Mouse (Mus musculus) heart, embryonic 16.5 days (tissue): ENCODE measurements around the gene Acsl5. TPM values are rescaled to one million over a fixed set of nuclear protein-coding genes. Genes with fewer than 3 reads are reported as not detected.
A peak's percentile ranks its signal among the peaks of the same experiment; 100 is the strongest.

Experiments
- ATAC-seq: fragments of 200-750 bp; cut with Nextera tagmentation; replicated peaks from 2 replicates; pipeline ENCODE4 v1.8.0; 2017; ENCODE audit warnings: moderate number of reproducible peaks; ENCODE audit not compliant: insufficient read depth, low FRiP score; ENCODE audit errors: extremely low read depth
- H3K27ac ChIP-seq: fragments of 300-500 bp; sonication (generic); 2 replicates; pipeline ENCODE4 v1.5.1; 2014; ENCODE audit warnings: mild to moderate bottlenecking, low read length, control low read depth, moderate library complexity
- H3K27me3 ChIP-seq: fragments of 300-500 bp; sonication (generic); 2 replicates; pipeline ENCODE4 v1.6.1; 2014; ENCODE audit warnings: low read length, mixed read lengths; ENCODE audit not compliant: control insufficient read depth, insufficient read depth
- H3K36me3 ChIP-seq: fragments of 300-500 bp; sonication (generic); 2 replicates; pipeline ENCODE4 v1.6.1; 2014; ENCODE audit not compliant: control insufficient read depth, insufficient read depth
- H3K4me1 ChIP-seq: fragments of 300-500 bp; sonication (generic); 2 replicates; pipeline ENCODE4 v1.6.1; 2014; ENCODE audit warnings: low read length, mixed read lengths; ENCODE audit not compliant: control insufficient read depth, insufficient read depth
- H3K4me2 ChIP-seq: fragments of 300-500 bp; sonication (generic); 2 replicates; pipeline ENCODE4 v1.6.1; 2014; ENCODE audit warnings: low read depth, mild to moderate bottlenecking, control low read depth, low read length
- H3K4me3 ChIP-seq: fragments of 300-500 bp; sonication (generic); 2 replicates; pipeline ENCODE4 v1.5.1; 2014; ENCODE audit warnings: mild to moderate bottlenecking, control low read depth, low read length
- H3K9ac ChIP-seq: fragments of 300-500 bp; sonication (generic); 2 replicates; pipeline ENCODE4 v1.6.1; 2014; ENCODE audit warnings: low read length, control low read depth
- H3K9me3 ChIP-seq: fragments of 300-500 bp; sonication (generic); replicated peaks from 2 replicates; pipeline ENCODE4 v1.6.1; 2016; ENCODE audit warnings: low read length; ENCODE audit not compliant: control insufficient read depth
- WGBS: fragments of 180-500 bp; shearing (Covaris S2); extraction: QIAGEN DNeasy Blood & Tissue Kit; methylation state at CpG from one replicate; pipeline ENCODE4 v1.1.7; 2014; 5-methylcytosine and 5-hydroxymethylcytosine counted together
- polyA plus RNA-seq: library from polyadenylated mRNA; unstranded; fragments of >200 nt; fragmentation: Nextera tagmentation; extraction: Ambion mirVana; gene quantifications from 2 replicates; pipeline ENCODE4 v1.2.1, GENCODE M21; 2015

The Acsl5 gene
- polyA plus RNA-seq, 1 experiment from 2014 or later, result 37.0 TPM

- ATAC-seq, result no peak
- Histone ChIP-seq H3K27ac (no peak overlapping the region), H3K9me3 (no peaks in the 10 kb centered on the region), H3K36me3 (peaks cover 31% of the 10 kb centered on the region), H3K27me3 (no peaks in the 10 kb centered on the region), H3K4me3 (no peak overlapping the region), H3K4me1 (no peaks in the 10 kb centered on the region), H3K4me2 (no peak overlapping the region), H3K9ac (no peak overlapping the region)
- 75% methylated on average over 5 of the region's 5 CpGs for WGBS
These were observed 46.2 kb downstream of the Acsl5 start for GRCm38 (mm10) chr19:55297961-55298360.

DNA sequence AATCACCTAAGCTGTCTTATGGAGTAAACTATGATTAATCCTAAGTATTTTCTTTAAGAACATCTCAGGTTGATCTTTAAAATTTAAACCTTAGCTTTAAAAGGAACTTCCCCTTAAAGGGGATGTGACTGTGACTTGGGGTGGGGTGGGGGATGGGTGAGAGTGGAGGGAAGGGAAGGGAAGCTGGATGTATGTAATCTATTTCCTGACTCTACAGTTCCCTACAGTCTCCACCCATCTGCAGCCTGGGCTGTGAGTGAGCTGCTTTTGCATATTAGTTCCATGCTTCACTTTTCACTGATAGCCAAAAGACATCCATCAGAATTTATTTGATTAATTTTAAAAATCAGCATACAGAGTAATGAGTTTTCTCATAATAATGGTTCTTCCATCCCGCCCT is 47.6 kb downstream of the Acsl5 start:
- Histone ChIP-seq H3K4me3 (no peak overlapping the region), H3K27ac (no peak overlapping the region), H3K4me2 (no peak overlapping the region), H3K9ac (no peak overlapping the region), H3K27me3 (no peaks in the 10 kb centered on the region), H3K4me1 (no peaks in the 10 kb centered on the region), H3K36me3 (peaks cover 35% of the 10 kb centered on the region), H3K9me3 (no peaks in the 10 kb centered on the region)
- 84% methylated on average over 1 of the region's 1 CpGs for WGBS
- no peak for ATAC-seq

- 75% methylated on average over 3 of the region's 3 CpGs for whole genome bisulfite sequencing
- H3K9ac ChIP-seq, result no peak overlapping the region
- no peak overlapping the region for H3K4me3 ChIP-seq
- no peaks in the 10 kb centered on the region for H3K4me1 ChIP-seq
- no peak for ATAC-seq
- peaks cover 32% of the 10 kb centered on the region for H3K36me3 ChIP-seq
- H3K27me3 ChIP-seq, result no peaks in the 10 kb centered on the region
- H3K4me2 ChIP-seq, result no peak overlapping the region
- no peaks in the 10 kb centered on the region for H3K9me3 ChIP-seq
- no peak overlapping the region for H3K27ac ChIP-seq
These were observed 48.8 kb downstream of the Acsl5 start for GRCm38 (mm10) chr19:55300525-55300924.

GRCm38 (mm10) chr19:55305024-55305423 is 53.3 kb downstream of the Acsl5 start:
- no peaks in the 10 kb centered on the region for H3K9me3 ChIP-seq
- H3K27ac ChIP-seq, result no peak overlapping the region
- H3K9ac ChIP-seq, result no peak overlapping the region
- peaks cover 40% of the 10 kb centered on the region for H3K36me3 ChIP-seq
- H3K4me2 ChIP-seq, result no peak overlapping the region
- H3K27me3 ChIP-seq, result no peaks in the 10 kb centered on the region
- no peak for ATAC-seq
- H3K4me1 ChIP-seq, result no peaks in the 10 kb centered on the region
- H3K4me3 ChIP-seq, result no peak overlapping the region

GRCm38 (mm10) chr19:55311874-55312273 is 60.1 kb downstream of the Acsl5 start:
- 88% methylated on average over 8 of the region's 8 CpGs for WGBS
- Histone ChIP-seq H3K9me3 (no peaks in the 10 kb centered on the region), H3K27ac (no peak overlapping the region), H3K27me3 (no peaks in the 10 kb centered on the region), H3K36me3 (peaks cover 35% of the 10 kb centered on the region), H3K4me2 (no peak overlapping the region), H3K4me1 (peaks cover 20% of the 10 kb centered on the region), H3K4me3 (no peak overlapping the region), H3K9ac (no peak overlapping the region)
- no peak for ATAC-seq

- Histone ChIP-seq H3K9ac (no peak overlapping the region), H3K4me3 (no peak overlapping the region), H3K27ac (no peak overlapping the region), H3K36me3 (peaks cover 26% of the 10 kb centered on the region), H3K4me2 (no peak overlapping the region), H3K9me3 (no peaks in the 10 kb centered on the region), H3K27me3 (no peaks in the 10 kb centered on the region), H3K4me1 (peaks cover 23% of the 10 kb centered on the region)
- no peak for ATAC-seq
- 96% methylated on average over 2 of the region's 2 CpGs for WGBS
These were observed 61.9 kb downstream of the Acsl5 start for GRCm38 (mm10) chr19:55313649-55314048.

- Histone ChIP-seq H3K27ac (peak within 1 kb of the TSS; percentile 88), H3K4me1 (peaks cover 23% of the 10 kb centered on the region), H3K4me2 (peak within 1 kb of the TSS; percentile 97), H3K27me3 (no peaks in the 10 kb centered on the region), H3K9me3 (no peaks in the 10 kb centered on the region), H3K9ac (peak within 1 kb of the TSS; percentile 92), H3K36me3 (peaks cover 11% of the 10 kb centered on the region), H3K4me3 (peak within 1 kb of the TSS; percentile 74)
- WGBS, result under 1% methylated on average over 60 of the region's 60 CpGs
- peak; percentile 61 for ATAC-seq
These were observed 63.8 kb downstream of the Acsl5 start, which contains the start of gene Zdhhc6 for GRCm38 (mm10) chr19:55315452-55316108. TSS of gene Zdhhc6 (minus strand) at chr19:55316032.

DNA sequence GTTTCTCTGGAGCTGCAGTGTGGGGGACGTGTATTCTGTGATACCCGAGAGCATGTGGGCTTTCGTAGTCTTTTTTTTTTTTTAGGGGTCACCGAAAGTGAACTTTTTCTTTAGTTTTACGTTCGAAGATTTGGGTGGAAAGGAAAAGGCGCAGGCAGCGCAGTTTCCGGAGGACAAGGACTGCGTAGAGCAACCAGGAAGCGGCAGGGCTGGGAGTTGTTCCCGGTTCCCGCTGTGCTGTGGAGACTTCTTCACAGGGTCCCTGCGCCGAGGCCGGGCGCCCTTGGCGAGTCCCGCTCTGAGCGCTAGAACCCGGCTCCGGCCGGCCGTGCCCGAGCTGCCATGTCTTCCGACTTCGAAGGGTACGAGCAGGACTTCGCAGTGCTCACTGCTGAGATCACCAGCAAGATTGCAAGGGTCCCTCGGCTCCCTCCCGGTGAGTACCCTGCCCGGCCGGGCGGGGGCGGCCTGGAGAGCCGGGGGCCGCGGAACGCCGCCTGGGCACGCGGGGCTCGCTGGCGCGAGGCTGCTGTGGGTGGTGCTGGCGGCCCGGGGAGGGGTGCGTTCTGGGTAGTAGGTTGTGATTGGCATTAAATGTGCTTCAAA is 64.5 kb downstream of the Acsl5 start, which contains the start of gene Vti1a:
Vti1a (plus strand) TSS at position 187 of the 606 bp plus-strand sequence.
- no peaks in the 10 kb centered on the region for H3K27me3 ChIP-seq
- H3K36me3 ChIP-seq, result peaks cover 7% of the 10 kb centered on the region
- H3K4me1 ChIP-seq, result peaks cover 23% of the 10 kb centered on the region
- H3K4me2 ChIP-seq, result peak within 1 kb of the TSS; percentile 97
- H3K4me3 ChIP-seq, result peak within 1 kb of the TSS; percentile 74
- H3K27ac ChIP-seq, result peak within 1 kb of the TSS; percentile 88
- H3K9ac ChIP-seq, result peak within 1 kb of the TSS; percentile 92
- peak; percentile 89 for ATAC-seq
- WGBS, result under 1% methylated on average over 48 of the region's 48 CpGs
- no peaks in the 10 kb centered on the region for H3K9me3 ChIP-seq

DNA sequence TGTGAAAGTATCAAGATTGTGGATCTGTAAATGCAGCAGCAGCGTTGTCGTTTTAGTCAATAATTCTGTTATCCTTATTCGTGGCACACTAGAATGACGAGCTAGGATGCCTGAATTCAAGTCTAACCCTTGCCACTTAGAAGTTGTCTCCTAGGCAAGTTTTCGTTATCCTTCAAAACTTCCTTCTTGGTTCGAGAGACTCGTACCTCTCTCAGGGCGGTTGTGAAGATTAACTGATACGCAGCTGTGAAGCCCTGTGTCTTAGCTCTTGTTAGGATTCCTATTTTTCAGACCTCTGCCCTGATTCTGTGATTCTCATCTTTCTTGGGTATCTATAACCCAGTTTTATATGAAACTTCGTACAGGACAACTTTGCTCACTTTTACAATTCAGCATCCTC is 65.2 kb downstream of the Acsl5 start:
- no peaks in the 10 kb centered on the region for H3K27me3 ChIP-seq
- peak overlapping the region; percentile 92; the same call in 1 of the 2 replicates for H3K9ac ChIP-seq
- H3K4me1 ChIP-seq, result peaks cover 23% of the 10 kb centered on the region
- no peak for ATAC-seq
- no peaks in the 10 kb centered on the region for H3K9me3 ChIP-seq
- H3K4me2 ChIP-seq, result peak overlapping the region; percentile 97
- WGBS, result 42% methylated on average over 10 of the region's 10 CpGs
- H3K27ac ChIP-seq, result no peak overlapping the region
- peak overlapping the region; percentile 74 for H3K4me3 ChIP-seq
- peaks cover 2% of the 10 kb centered on the region; the same call in 1 of the 2 replicates for H3K36me3 ChIP-seq
